Mouse (Mus musculus): ENCODE measurements around the gene Psen1.

DNA sequence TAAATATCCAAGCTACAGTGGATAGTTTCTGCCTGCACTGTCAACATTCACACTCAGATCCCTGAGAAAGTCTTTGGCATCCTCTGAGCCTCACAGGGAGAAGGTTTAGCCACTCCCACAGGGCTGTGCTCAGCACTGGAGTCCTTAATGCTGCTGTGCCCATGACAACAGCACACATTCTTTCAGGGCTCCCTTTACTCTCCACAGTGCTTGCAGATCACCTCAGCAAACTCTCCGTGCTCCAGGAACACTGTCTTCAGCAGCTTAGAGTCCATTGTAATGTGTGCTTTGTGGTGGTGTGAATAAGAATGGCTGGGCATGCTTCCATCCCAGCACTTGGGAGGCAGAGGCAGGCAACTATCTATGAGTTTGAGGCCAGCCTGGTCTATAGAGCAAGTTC is 61.2 kb downstream of the Psen1 start:
- TF ChIP-seq KAT2A (IDR thresholded peaks at IDR 0.05; ENCODE audit: insufficient replicate concordance, low read length), result no peak
- TF ChIP-seq RAD21 (IDR thresholded peaks at IDR 0.05; ENCODE audit: low read depth, low read length), result no peak
- TF ChIP-seq CHD2 (IDR thresholded peaks at IDR 0.05; ENCODE audit: low read length), result no peak
- TF ChIP-seq MAX (IDR thresholded peaks at IDR 0.05; ENCODE audit: low read length), result no peak
- TF ChIP-seq CTCF (conservative IDR thresholded peaks at IDR 0.05 in 1 of 2, IDR thresholded peaks at IDR 0.05 in 1 of 2; ENCODE audit: low read depth in 2 of 2, low read length in 2 of 2), result no peak
- no peak for TF ChIP-seq RCOR1 (conservative IDR thresholded peaks at IDR 0.05; ENCODE audit: low read depth, low read length)
- no peak for TF ChIP-seq USF2 (conservative IDR thresholded peaks at IDR 0.05; ENCODE audit: low read depth, low read length)
- no peak for TF ChIP-seq MXI1 (IDR thresholded peaks at IDR 0.05; ENCODE audit: low read depth, low read length)
- TF ChIP-seq USF1 (IDR thresholded peaks at IDR 0.05; ENCODE audit: low read depth, low read length), result no peak
- TF ChIP-seq ZNF384 (IDR thresholded peaks at IDR 0.05; ENCODE audit: low read depth, low read length), result no peak

All from CH12.LX (cell line).